Mouse (Mus musculus) limb, embryonic 15.5 days (tissue): ENCODE data around the gene Olfr1371. TPM values are rescaled to one million over a fixed set of nuclear protein-coding genes. Genes with fewer than 3 reads are reported as not detected.
A peak's percentile ranks its signal among the peaks of the same experiment; 100 is the strongest.
"Not testable (repeated sequence)": the region's sequence is repeated elsewhere in the genome, so short reads cannot be mapped to it uniquely, and the experiment has no call there.

Experiments
- ATAC-seq: fragments of 200-750 bp; cut with Nextera tagmentation; 2 replicates; pipeline ENCODE4 v1.8.0; 2017; ENCODE audit warnings: low read depth, moderate TSS enrichment; ENCODE audit not compliant: insufficient number of reproducible peaks, low FRiP score, low TSS enrichment
- H3K27ac ChIP-seq: fragments of 300-500 bp; sonication (generic); 2 replicates; pipeline ENCODE4 v1.5.1; 2015; ENCODE audit warnings: moderate library complexity, mild to moderate bottlenecking, inconsistent platforms
- H3K27me3 ChIP-seq: fragments of 300-500 bp; sonication (generic); 2 replicates; pipeline ENCODE4 v1.6.1; 2015; ENCODE audit warnings: inconsistent platforms
- H3K36me3 ChIP-seq: fragments of 300-500 bp; sonication (generic); 2 replicates; pipeline ENCODE4 v1.6.1; 2015; ENCODE audit warnings: inconsistent platforms
- H3K4me1 ChIP-seq: fragments of 300-500 bp; sonication (generic); 2 replicates; pipeline ENCODE4 v1.6.1; 2015; ENCODE audit warnings: inconsistent platforms
- H3K4me2 ChIP-seq: fragments of 300-500 bp; sonication (generic); 2 replicates; pipeline ENCODE4 v1.6.1; 2015; ENCODE audit warnings: mild to moderate bottlenecking, inconsistent platforms
- H3K4me3 ChIP-seq: fragments of 300-500 bp; sonication (generic); 2 replicates; pipeline ENCODE4 v1.5.1; 2015; ENCODE audit warnings: mild to moderate bottlenecking, inconsistent platforms
- H3K9ac ChIP-seq: fragments of 300-500 bp; sonication (generic); 2 replicates; pipeline ENCODE4 v1.6.1; 2015; ENCODE audit warnings: inconsistent platforms
- H3K9me3 ChIP-seq: fragments of 300-500 bp; sonication (generic); 2 replicates; pipeline ENCODE4 v1.6.1; 2016; ENCODE audit warnings: inconsistent platforms
- WGBS: fragments of 180-500 bp; shearing (Covaris S2); methylation state at CpG from one replicate; pipeline ENCODE4 v1.1.7; 2015; 5-methylcytosine and 5-hydroxymethylcytosine counted together
- polyA plus RNA-seq: library from polyadenylated mRNA; unstranded; fragments of >200 nt; fragmentation: Nextera tagmentation; extraction: Ambion mirVana; gene quantifications from 2 replicates; pipeline ENCODE4 v1.2.1, GENCODE M21; 2015

Gene Olfr1371
- polyA plus RNA-seq, 1 experiment from 2014 or later = not detected

DNA sequence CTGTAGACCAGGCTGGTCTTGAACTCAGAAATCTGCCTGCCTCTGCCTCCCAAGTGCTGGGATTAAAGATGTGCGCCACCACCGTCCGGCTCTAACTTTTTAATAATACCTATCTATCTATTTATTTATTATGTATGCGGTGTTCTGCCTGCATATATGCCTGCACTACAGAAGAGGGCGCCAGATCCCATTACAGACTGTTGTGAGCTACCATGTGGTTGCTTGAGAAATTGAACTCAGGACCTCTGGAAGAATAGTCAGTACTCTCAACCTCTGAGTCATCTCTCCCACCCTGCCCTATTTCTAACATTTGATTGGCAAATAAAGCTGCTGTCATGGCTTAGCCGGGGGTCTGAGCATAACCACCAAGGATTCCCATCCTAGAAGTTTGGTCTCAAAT is 9.1 kb upstream of the Olfr1371 start:
- H3K9ac ChIP-seq = no peak overlapping the region
- H3K4me1 ChIP-seq = no peaks in the 10 kb centered on the region; the same call in 1 of the 2 replicates
- no peaks in the 10 kb centered on the region for H3K9me3 ChIP-seq
- WGBS = 74% methylated on average over 6 of the region's 6 CpGs
- H3K27ac ChIP-seq = no peak overlapping the region
- no peak overlapping the region for H3K4me2 ChIP-seq
- no peaks in the 10 kb centered on the region for H3K36me3 ChIP-seq
- no peak for ATAC-seq
- H3K4me3 ChIP-seq = no peak overlapping the region
- H3K27me3 ChIP-seq = no peaks in the 10 kb centered on the region

DNA sequence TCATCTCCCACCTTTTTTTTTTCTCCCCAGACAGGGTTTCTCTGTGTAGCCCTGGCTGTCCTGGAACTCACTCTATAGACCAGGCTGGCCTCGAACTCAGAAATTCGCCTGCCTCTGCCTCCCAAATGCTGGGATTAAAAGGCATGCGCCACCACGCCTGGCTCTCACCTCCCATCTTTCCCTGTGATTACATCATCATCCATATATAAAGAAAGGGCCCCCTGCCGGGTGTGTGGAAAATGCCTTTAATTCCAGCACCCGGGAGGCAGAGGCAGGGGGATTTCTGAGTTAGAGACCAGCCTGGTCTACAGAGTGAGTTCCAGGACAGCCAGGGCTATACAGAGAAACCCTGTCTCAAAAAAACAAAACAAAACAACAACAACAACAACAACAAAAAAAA is 8.1 kb upstream of the Olfr1371 start:
- H3K27ac ChIP-seq, ATAC-seq, H3K4me1 ChIP-seq, H3K27me3 ChIP-seq, H3K4me2 ChIP-seq, H3K36me3 ChIP-seq, H3K4me3 ChIP-seq, H3K9me3 ChIP-seq, H3K9ac ChIP-seq: not testable (repeated sequence)
- 91% methylated on average over 6 of the region's 6 CpGs for WGBS

DNA sequence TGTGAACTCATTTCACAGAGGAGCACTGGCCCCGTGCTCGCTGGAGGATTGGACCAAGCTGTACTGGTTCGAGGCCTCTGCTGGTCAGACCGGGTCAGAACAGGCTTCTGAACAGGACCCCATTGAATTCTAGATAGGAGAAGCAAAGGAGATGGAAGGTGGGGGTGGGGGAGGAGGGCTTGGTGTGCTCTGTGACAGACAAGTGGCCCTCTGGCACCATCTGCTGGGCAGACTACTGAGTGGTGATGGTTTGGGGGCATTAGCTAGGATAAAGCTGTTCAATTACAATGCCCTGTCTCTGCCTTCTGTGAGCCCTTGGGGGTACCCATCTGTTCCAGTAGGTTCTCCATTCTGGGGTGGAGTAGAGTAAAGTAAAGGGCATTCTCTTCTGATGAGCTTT is 6.5 kb upstream of the Olfr1371 start:
- H3K27me3 ChIP-seq = no peaks in the 10 kb centered on the region
- WGBS = 7% methylated on average over 4 of the region's 4 CpGs
- H3K36me3 ChIP-seq = no peaks in the 10 kb centered on the region
- no peak overlapping the region for H3K4me2 ChIP-seq
- H3K9me3 ChIP-seq = no peaks in the 10 kb centered on the region
- no peak overlapping the region for H3K27ac ChIP-seq
- H3K4me3 ChIP-seq = no peak overlapping the region
- H3K4me1 ChIP-seq = no peaks in the 10 kb centered on the region; the same call in 1 of the 2 replicates
- no peak overlapping the region for H3K9ac ChIP-seq
- no peak for ATAC-seq

DNA sequence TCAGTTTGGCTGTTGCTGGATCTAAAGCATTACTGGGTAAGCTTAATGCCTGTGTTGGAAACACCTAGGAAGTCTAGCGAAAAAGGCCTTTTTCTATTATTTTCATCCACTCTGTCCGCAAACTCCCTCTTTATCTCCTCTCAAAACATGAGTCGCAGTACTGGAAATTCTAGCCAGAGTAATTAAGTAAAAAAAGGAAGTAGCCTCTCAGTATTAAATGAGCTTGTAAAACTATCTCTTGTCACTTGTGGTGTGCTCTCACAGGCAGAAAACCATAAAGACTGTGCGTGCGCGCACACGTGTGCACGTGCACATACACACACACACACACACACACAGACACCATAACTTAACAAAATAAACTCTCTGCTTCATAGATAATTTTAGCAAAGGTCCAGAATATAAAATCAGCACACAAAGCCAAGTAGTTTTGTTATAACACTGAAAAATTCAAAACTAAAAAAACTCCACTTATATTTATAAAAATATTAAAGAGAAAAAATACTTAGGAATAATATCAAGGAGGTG is 17.2 kb downstream of the Olfr1371 start:
- not testable (repeated sequence) for H3K4me2 ChIP-seq, H3K9ac ChIP-seq, H3K4me1 ChIP-seq, H3K36me3 ChIP-seq, H3K27me3 ChIP-seq, H3K9me3 ChIP-seq, H3K27ac ChIP-seq, ATAC-seq, H3K4me3 ChIP-seq
- 82% methylated on average over 8 of the region's 8 CpGs for WGBS

DNA sequence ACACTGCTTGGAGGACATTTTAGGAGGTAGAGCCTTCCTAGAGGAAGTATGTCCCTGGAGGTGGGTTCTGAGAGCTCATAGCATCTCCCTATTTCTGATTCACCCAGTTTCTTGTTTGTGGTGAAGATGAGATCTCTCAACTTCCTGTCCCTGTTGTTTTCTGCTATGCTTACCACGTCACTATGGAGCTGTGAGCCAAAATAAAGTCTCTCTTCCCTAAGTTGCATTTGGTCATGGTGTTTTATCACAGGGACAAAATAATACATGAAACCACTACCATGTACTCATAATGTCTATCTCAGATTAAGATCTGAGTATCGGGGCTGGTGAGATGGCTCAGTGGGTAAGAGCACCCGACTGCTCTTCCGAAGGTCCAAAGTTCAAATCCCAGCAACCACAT is 33.1 kb downstream of the Olfr1371 start:
- not testable (repeated sequence) for H3K27me3 ChIP-seq, H3K4me3 ChIP-seq, H3K36me3 ChIP-seq, H3K9ac ChIP-seq, H3K27ac ChIP-seq, H3K4me1 ChIP-seq, H3K9me3 ChIP-seq, H3K4me2 ChIP-seq, ATAC-seq
- 87% methylated on average over 4 of the region's 4 CpGs for WGBS

DNA sequence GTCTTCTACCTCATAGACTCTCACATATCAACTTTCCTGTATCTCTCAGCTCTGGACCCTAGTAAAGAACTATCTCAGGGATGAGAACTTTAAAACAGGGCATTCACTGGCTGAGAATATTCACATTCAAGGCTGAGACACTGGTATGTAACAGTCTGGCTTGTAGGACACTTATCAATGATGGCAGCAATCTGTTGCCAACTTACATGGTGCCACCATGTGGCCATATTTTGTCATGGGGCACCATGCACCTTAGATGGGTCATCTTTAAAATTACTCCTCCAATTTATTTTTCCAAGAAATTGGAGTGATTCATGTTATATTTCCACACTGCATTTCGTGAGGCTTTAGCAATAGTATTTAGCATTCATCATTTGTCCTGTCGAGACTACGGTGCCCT is 33.9 kb downstream of the Olfr1371 start:
- ATAC-seq, H3K27ac ChIP-seq, H3K9me3 ChIP-seq, H3K36me3 ChIP-seq, H3K4me3 ChIP-seq, H3K4me2 ChIP-seq, H3K9ac ChIP-seq, H3K4me1 ChIP-seq, H3K27me3 ChIP-seq: not testable (repeated sequence)
- 88% methylated on average over 2 of the region's 3 CpGs for WGBS

DNA sequence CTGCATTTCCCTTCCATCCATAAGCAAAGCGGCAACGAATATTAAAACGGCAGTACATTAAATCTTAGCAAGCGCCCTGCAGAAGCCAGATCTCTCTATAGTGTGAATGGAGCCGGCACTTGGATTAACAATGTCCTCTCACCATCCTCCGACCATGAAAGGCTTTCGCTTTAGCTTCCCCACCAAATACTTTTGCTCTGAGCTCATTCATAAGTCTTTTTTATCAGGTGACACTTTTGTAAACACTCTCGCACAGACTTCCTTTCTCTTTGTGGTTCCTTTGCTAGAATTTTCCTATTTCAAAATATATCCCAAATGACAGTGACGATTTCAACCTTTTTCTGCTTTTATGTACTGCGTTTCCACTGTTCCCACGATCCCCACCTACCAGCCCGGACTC is 45.3 kb downstream of the Olfr1371 start:
- Histone ChIP-seq H3K9ac (no peak overlapping the region), H3K27ac (no peak overlapping the region), H3K4me2 (peak overlapping the region; percentile 81), H3K36me3 (no peaks in the 10 kb centered on the region), H3K4me3 (peak overlapping the region; percentile 42), H3K9me3 (no peaks in the 10 kb centered on the region), H3K4me1 (peaks cover 7% of the 10 kb centered on the region), H3K27me3 (peaks cover 40% of the 10 kb centered on the region)
- 20% methylated on average over 12 of the region's 12 CpGs for WGBS
- no peak for ATAC-seq

DNA sequence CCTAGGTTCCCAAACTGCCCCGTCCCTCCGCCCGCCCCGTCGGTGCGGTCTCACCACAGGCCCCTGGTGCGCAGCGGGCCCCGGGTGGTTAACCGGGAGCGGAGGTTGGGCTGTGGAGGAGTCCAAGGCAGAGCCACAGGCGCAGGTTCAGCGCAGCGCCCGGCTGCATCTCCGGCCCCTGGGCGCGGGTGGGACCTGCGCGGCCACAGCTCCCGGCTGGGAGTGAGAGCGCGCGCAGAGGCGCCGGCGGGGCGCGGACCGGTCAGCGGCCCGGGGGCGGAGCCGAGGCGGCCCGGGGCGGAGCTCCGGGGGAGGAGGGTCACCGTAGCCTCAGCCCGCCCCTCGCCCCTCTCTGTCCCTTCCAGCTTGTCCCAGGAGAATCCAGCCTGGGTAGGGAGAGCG is 45.9 kb downstream of the Olfr1371 start:
- not testable (repeated sequence) for H3K4me1 ChIP-seq, H3K27ac ChIP-seq, H3K9me3 ChIP-seq, H3K36me3 ChIP-seq, H3K9ac ChIP-seq
- peaks cover 40% of the 10 kb centered on the region for H3K27me3 ChIP-seq
- peak overlapping the region; percentile 42 for H3K4me3 ChIP-seq
- 1% methylated on average over 36 of the region's 42 CpGs for WGBS
- peak overlapping the region; percentile 81 for H3K4me2 ChIP-seq
- ATAC-seq = 0 out of 2 replicates have a peak, but pooled peaks have one; percentile 48

DNA sequence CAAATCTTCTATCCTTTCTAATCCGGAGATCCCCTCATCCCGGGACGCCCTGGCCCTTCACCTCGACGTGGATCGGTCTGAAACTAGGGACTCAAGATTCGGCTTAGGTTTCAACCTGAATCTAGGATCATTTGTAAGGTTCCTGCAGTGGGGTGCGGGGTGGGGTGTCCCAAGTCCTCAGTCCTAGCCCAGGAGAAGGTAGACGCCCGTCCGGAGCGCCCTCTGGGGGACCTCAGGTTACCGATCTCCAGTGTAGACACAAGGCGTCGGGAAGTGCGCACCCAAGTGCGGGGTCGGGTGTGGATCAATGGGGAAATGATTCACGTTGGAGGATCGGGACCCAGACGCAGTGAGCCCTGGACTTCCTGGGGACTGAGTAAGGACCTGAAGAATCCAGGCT is 46.7 kb downstream of the Olfr1371 start:
- Histone ChIP-seq H3K9me3 (no peaks in the 10 kb centered on the region), H3K4me1 (peaks cover 7% of the 10 kb centered on the region), H3K27ac (no peak overlapping the region), H3K4me2 (peak overlapping the region; percentile 14; the same call in 1 of the 2 replicates), H3K36me3 (no peaks in the 10 kb centered on the region), H3K27me3 (peaks cover 40% of the 10 kb centered on the region), H3K4me3 (no peak overlapping the region; the same call in 1 of the 2 replicates), H3K9ac (no peak overlapping the region)
- no peak for ATAC-seq
- WGBS = 1% methylated on average over 21 of the region's 21 CpGs

DNA sequence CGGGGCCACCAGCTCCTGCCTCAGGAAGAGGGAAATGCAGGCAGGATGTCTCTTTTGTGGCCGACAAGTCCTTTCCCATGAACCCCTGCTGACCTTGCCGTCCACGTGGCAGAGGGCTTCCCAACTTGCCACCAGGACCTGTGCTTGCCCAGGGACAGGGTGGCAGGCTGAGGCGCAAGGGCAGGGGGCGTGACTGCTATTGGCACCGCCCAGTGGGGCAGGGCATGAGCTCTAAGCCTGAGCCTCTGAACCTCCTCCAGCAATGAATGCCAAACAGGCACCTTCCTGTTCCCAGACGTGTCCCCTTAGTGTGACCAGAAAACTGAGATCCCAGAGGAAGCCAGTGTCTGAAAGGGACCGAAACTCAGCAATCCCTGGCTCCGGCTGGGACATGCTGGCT is 49.9 kb downstream of the Olfr1371 start:
- no peaks in the 10 kb centered on the region for H3K36me3 ChIP-seq
- ATAC-seq = no peak
- H3K4me2 ChIP-seq = no peak overlapping the region
- no peaks in the 10 kb centered on the region for H3K9me3 ChIP-seq
- H3K27me3 ChIP-seq = peaks cover 27% of the 10 kb centered on the region
- no peak overlapping the region for H3K4me3 ChIP-seq
- H3K27ac ChIP-seq = no peak overlapping the region
- no peak overlapping the region for H3K9ac ChIP-seq
- H3K4me1 ChIP-seq = peaks cover 7% of the 10 kb centered on the region
- WGBS = 30% methylated on average over 10 of the region's 10 CpGs

Other genes starting within 250 kb of the Olfr1371 start
- 79.2 and 83.8 TPM in 2 replicates for gene Cdkn2aipnl, start 246.3 kb downstream of the Olfr1371 start, polyA plus RNA-seq
- 237 and 241 TPM in 2 replicates for gene Ube2b, start 213.2 kb downstream of the Olfr1371 start, polyA plus RNA-seq
- gene Cdkl3, start 209.8 kb downstream of the Olfr1371 start, polyA plus RNA-seq = 7.2 and 10.2 TPM in 2 replicates
- 64.4 and 73.9 TPM in 2 replicates for gene Ppp2ca, start 115.3 kb downstream of the Olfr1371 start, polyA plus RNA-seq
- not detected in 2 replicates for gene Olfr1373, start 68.5 kb downstream of the Olfr1371 start, polyA plus RNA-seq
- 702 and 744 TPM in 2 replicates for gene Skp1a, start 18.0 kb upstream of the Olfr1371 start, polyA plus RNA-seq
- gene Tcf7, start 69.0 kb upstream of the Olfr1371 start, polyA plus RNA-seq = 9.6 and 9.8 TPM in 2 replicates
- 280 and 287 TPM in 2 replicates for gene Vdac1, start 146.9 kb upstream of the Olfr1371 start, polyA plus RNA-seq
- gene 9530068E07Rik, start 182.4 kb upstream of the Olfr1371 start, polyA plus RNA-seq = 197 and 206 TPM in 2 replicates